Mouse (Mus musculus): ENCODE data around the gene Psg25.
"Not testable (repeated sequence)": the region's sequence is repeated elsewhere in the genome, so short reads cannot be mapped to it uniquely, and the experiment has no call there.

GRCm38 (mm10) chr7:18512848-18513247 is 19.2 kb downstream of the Psg25 start:
- not testable (repeated sequence) for TF ChIP-seq CTCF, EP300 (IDR thresholded peaks at IDR 0.05)

Data from lung, postnatal 0 days (tissue).